Mouse (Mus musculus) neural tube, embryonic 14.5 days (tissue): ENCODE measurements around the gene Bend3. TPM values are rescaled to one million over a fixed set of nuclear protein-coding genes. Genes with fewer than 3 reads are reported as not detected.

ENCODE experiments used
- ATAC-seq: fragments of 200-750 bp; cut with Nextera tagmentation; 2 replicates; pipeline ENCODE4 v1.8.0; 2017; ENCODE audit warnings: low read depth, mild to moderate bottlenecking, moderate TSS enrichment, moderate library complexity
- H3K27ac ChIP-seq: fragments of 300-500 bp; sonication (generic); 2 replicates; pipeline ENCODE4 v1.5.1; 2014; ENCODE audit warnings: low read depth, mild to moderate bottlenecking, control low read depth, low read length, moderate library complexity, mixed read lengths
- H3K27me3 ChIP-seq: fragments of 300-500 bp; sonication (generic); 2 replicates; pipeline ENCODE4 v1.6.1; 2014; ENCODE audit warnings: low read length; ENCODE audit not compliant: control insufficient read depth, insufficient read depth
- H3K36me3 ChIP-seq: fragments of 300-500 bp; sonication (generic); 2 replicates; pipeline ENCODE4 v1.6.1; 2014; ENCODE audit warnings: low read length, mixed read lengths; ENCODE audit not compliant: control insufficient read depth, insufficient read depth
- H3K4me1 ChIP-seq: fragments of 300-500 bp; sonication (generic); 2 replicates; pipeline ENCODE4 v1.6.1; 2014; ENCODE audit warnings: low read length; ENCODE audit not compliant: control insufficient read depth, insufficient read depth
- H3K4me2 ChIP-seq: fragments of 300-500 bp; sonication (generic); 2 replicates; pipeline ENCODE4 v1.6.1; 2014; ENCODE audit warnings: mild to moderate bottlenecking, low read depth, low read length, control low read depth
- H3K4me3 ChIP-seq: fragments of 300-500 bp; sonication (generic); 2 replicates; pipeline ENCODE4 v1.5.1; 2014; ENCODE audit warnings: low read depth, low read length, control low read depth, mixed read lengths
- H3K9ac ChIP-seq: fragments of 300-500 bp; sonication (generic); replicated peaks from 2 replicates; pipeline ENCODE4 v1.6.1; 2014; ENCODE audit warnings: low read depth, mild to moderate bottlenecking, control low read depth, low read length, mixed read lengths
- H3K9me3 ChIP-seq: fragments of 300-500 bp; sonication (generic); 2 replicates; pipeline ENCODE4 v1.6.1; 2016; ENCODE audit warnings: low read length; ENCODE audit not compliant: control insufficient read depth
- WGBS: fragments of 180-500 bp; shearing (Covaris S2); extraction: QIAGEN DNeasy Blood & Tissue Kit; methylation state at CpG from one replicate; pipeline ENCODE4 v1.1.7; 2014; 5-methylcytosine and 5-hydroxymethylcytosine counted together
- polyA plus RNA-seq: library from polyadenylated mRNA; unstranded; fragments of >200 nt; fragmentation: Nextera tagmentation; extraction: Ambion mirVana; gene quantifications from 2 replicates; pipeline ENCODE4 v1.2.1, GENCODE M21; 2014

Gene Bend3
- polyA plus RNA-seq, 1 experiment from 2014 or later = 3.8 TPM

DNA sequence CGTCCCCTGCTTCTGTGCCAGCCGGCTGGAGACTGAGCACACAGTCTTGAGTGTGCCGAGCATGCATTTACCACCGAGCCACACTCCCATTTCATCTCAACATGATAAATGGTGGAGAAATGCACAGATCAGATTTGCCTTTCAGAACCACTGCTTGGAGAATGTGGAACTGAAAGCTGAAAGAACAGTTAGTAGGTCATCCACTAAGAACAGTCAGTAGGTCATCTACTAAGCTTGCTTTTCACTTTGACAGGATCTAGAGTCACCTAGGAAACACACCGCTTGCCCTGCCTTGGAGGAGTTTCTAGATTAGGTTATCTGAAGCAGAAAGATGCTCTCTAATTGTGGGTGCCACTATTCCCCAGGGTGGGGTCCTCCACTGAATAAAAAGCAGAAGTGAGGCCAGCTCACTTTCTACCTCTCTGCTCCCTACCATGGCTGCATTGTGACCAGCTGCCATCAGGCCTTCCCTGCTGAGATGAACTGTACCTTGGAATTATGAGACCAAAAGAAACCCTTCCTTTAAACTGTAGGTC is 79.1 kb downstream of the Bend3 start:
- no peaks in the 10 kb centered on the region for H3K9me3 ChIP-seq
- no peak for ATAC-seq
- 93% methylated on average over 5 of the region's 5 CpGs for WGBS
- no peak overlapping the region for H3K9ac ChIP-seq
- no peaks in the 10 kb centered on the region for H3K4me1 ChIP-seq
- H3K27me3 ChIP-seq = no peaks in the 10 kb centered on the region
- no peak overlapping the region for H3K4me3 ChIP-seq
- H3K4me2 ChIP-seq = no peak overlapping the region
- H3K36me3 ChIP-seq = no peaks in the 10 kb centered on the region
- no peak overlapping the region for H3K27ac ChIP-seq

DNA sequence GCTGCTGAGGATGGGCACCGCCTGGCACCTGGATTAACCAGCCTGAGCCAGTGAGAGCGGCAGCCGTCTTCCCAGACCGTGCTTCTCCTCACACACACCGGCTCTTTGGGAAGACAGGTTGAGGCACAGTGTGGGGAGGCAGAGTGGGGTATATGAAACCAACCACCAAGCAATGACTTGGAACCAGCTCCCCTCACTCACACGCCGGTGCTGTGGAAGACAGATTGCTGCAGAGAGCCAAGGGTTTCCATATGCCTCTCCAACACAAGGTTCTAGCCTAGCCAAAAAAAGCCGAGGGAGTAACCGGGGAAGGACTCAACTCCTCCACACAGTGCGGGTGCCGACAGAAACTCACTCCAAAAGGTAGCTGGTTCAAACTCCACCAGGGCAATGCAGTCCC is 80.7 kb downstream of the Bend3 start:
- Histone ChIP-seq H3K4me1 (no peaks in the 10 kb centered on the region), H3K9ac (no peak overlapping the region), H3K4me2 (no peak overlapping the region), H3K36me3 (no peaks in the 10 kb centered on the region), H3K9me3 (no peaks in the 10 kb centered on the region), H3K27me3 (no peaks in the 10 kb centered on the region), H3K4me3 (no peak overlapping the region), H3K27ac (no peak overlapping the region)
- ATAC-seq = no peak
- 84% methylated on average over 11 of the region's 11 CpGs for WGBS

DNA sequence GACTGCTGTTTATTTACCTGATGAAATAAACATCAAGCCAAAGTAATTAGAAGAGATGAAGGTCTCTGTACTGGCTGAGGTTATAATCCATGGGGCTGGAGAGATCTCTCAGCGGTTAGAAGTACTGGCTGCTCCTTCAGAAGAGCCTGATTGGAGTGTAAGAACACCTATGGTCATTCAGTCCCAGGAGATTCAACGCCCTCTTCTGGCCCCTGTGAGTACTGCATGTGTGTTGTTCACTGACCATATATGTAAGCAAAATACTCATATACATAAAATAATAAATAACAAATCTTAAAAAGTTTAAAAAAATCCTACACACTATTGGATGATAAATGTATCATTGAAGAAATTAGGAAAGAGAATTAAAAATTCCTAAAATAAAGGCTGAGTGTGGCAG is 82.1 kb downstream of the Bend3 start:
- no peak overlapping the region for H3K4me3 ChIP-seq
- H3K36me3 ChIP-seq = no peaks in the 10 kb centered on the region
- H3K4me1 ChIP-seq = no peaks in the 10 kb centered on the region
- no peaks in the 10 kb centered on the region for H3K9me3 ChIP-seq
- no peak overlapping the region for H3K27ac ChIP-seq
- no peak overlapping the region for H3K9ac ChIP-seq
- ATAC-seq = no peak
- 41% methylated on average over 2 of the region's 2 CpGs for WGBS
- no peak overlapping the region for H3K4me2 ChIP-seq
- H3K27me3 ChIP-seq = no peaks in the 10 kb centered on the region

DNA sequence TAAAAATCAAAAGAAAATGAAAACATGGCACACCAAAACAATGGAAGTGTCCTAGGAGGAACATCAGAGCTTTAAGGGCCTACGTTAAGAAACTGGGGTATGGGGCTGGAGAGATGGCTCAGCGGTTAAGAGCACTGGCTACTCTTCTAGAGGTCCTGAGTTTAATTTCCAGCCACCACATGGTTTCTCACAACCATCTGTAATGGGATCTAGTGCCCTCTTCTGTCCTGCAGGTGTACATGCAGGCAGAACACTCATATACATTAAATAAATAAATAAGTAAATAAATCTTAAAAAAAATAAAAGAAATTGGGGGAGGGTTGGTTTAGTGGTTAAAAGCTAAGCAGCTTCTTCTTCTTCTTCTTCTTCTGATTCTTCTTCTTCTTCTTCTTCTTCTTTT is 82.7 kb downstream of the Bend3 start:
- no peaks in the 10 kb centered on the region for H3K36me3 ChIP-seq
- ATAC-seq = no peak
- no peak overlapping the region for H3K4me3 ChIP-seq
- no peaks in the 10 kb centered on the region for H3K27me3 ChIP-seq
- WGBS = 91% methylated on average over 2 of the region's 2 CpGs
- H3K9me3 ChIP-seq = no peaks in the 10 kb centered on the region
- no peak overlapping the region for H3K27ac ChIP-seq
- H3K4me2 ChIP-seq = no peak overlapping the region
- H3K4me1 ChIP-seq = no peaks in the 10 kb centered on the region
- no peak overlapping the region for H3K9ac ChIP-seq

Other genes with a start within 250 kb of the Bend3 start
- gene Gm9803, start 45.3 kb downstream of the Bend3 start, polyA plus RNA-seq = 17.9 and 26.8 TPM in 2 replicates
- 71.8 and 76.5 TPM in 2 replicates for gene 1700021F05Rik, start 62.2 kb downstream of the Bend3 start, polyA plus RNA-seq
- 1,170 and 1,195 TPM in 2 replicates for gene Cd24a, start 99.5 kb downstream of the Bend3 start, polyA plus RNA-seq